Mouse (Mus musculus) kidney, adult 8-10 months (tissue): ENCODE measurements around the gene Mettl16.

Experiments used
- DNase-seq, 2 experiments: peaks; one replicate each; pipeline ENCODE4 v3.0.0; 2022

The Mettl16 gene

DNA sequence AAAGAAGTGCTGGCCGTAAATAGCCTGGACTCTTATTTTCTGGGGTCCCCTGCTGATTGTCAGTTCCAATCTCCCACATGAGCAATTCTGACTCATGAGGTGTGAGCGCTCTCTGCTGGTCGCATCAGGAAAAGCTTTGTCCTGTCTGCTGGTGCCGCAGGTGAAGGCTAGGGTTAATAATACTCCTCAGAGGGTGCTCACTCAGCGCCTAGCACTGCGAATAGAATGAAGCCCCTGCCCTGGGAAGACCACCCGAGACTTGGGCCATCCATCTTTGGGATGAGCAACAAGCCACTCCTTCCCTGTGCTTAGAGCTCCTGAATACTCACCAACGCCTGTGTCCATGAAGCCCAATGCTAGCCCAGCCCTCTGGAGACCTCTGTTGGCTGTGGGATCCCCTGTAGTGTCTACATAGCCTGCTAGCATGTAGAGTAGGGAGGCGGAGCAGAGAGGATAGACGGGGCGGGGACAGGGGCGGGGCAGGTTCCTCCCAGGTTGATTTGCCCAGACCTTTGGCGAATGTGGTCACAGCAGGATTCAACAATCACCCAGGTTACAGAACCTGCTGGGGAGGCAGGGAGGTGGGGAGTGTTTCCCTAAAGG, 77.4 kb downstream of the Mettl16 start:
- DNase-seq = peak; percentile 88 to 90

DNA sequence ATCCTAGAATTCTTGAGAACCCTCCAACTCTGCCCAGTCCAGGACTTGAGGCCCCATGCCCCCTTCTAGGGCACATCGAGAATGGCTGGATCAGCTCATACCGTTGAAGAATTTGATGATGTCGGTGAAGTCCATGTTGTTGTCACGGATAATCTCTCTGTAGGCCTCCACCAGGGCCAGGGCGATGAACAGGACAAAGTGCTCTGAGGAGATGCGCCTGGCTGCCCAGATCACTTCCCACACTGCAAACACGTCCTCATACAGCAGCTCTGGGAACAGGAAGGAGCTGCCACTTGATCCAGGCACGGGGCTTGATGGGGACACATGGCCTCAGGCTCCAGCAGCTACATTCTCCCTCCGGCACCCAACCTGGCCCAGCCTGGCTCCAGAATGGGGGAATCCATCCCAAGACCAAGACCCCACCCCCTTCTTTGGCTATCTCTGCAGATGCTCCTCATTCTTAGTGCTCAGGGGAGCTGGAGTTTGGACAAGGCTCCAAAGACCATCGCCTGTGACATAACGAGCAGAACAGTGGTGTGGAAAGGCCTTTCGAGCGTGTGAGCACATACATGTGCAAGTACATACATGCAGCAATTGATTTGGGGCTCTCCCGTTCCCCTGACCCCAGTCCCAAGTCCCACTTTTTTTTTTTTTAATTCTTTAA, 80.5 kb downstream of the Mettl16 start:
- peak; percentile 78 to 82 for DNase-seq

DNA sequence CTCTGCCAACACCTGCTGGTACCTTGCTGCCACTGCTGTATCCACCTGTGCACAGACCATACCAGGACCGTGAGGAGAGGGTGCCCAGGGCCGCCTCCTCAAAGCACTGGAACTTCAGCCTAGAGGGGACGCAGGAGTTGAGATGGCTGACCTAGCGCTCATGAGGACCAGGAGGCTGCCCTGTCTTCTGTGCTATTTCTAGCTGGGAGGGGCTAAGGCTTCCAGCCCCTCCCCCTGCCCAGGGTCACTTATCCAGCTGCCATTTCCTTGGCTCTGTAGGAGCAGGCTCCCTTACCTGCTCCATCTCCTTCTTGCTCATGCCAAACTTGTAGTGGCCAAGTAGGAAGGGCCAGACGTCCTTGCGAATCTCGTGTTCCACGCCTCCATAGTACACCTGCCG, 87.1 kb downstream of the Mettl16 start:
- DNase-seq = no peak

GRCm38 (mm10) chr11:74862129-74862528, 91.5 kb downstream of the Mettl16 start:
- DNase-seq = no peak

- no peak for DNase-seq
Observed at GRCm38 (mm10) chr11:74863471-74863870, 92.8 kb downstream of the Mettl16 start.

DNA sequence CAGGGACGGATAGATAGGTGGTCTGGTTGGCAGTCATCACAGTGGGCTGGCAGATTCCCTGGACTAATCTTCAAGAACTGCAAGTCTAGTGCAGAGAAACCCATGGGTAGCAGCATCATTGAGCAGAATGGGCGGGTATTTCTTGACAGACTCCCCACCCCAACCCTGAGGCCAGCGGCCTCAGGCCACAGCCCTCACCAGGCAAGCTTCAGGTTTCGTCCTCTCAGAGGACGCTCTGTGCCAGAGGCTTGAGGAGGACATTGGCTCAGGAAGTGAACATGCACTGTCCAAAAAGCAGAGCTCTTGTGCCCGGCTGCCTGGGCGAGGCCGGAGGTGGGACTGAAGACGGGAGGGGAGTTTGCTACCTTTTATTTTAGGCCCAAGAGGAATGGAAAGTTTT, 93.8 kb downstream of the Mettl16 start:
- no peak for DNase-seq

GRCm38 (mm10) chr11:74865252-74865651, 94.6 kb downstream of the Mettl16 start:
- no peak for DNase-seq

DNA sequence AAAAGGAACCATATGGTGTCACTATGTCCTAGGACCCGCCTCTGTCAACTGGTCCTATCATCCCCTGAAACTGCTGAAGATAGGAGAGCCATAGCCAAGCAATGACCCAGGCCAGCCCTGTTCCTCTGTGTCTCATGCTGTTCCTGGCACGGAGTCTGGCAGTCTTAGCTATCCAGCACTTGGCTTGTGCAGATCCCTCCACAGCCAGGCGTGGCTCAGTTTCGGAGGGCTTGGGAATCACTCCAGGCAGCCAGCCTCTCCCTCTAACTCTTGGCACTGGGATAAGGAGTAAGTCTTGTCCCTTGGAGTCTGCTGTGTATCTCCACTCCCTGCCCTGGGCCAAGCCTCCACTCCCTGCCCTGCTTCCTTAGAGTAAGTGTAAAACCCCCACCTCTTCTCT, 96.0 kb downstream of the Mettl16 start:
- DNase-seq = no peak

GRCm38 (mm10) chr11:74867181-74867580, 96.6 kb downstream of the Mettl16 start:
- DNase-seq = peak; percentile 79 to 85

DNA sequence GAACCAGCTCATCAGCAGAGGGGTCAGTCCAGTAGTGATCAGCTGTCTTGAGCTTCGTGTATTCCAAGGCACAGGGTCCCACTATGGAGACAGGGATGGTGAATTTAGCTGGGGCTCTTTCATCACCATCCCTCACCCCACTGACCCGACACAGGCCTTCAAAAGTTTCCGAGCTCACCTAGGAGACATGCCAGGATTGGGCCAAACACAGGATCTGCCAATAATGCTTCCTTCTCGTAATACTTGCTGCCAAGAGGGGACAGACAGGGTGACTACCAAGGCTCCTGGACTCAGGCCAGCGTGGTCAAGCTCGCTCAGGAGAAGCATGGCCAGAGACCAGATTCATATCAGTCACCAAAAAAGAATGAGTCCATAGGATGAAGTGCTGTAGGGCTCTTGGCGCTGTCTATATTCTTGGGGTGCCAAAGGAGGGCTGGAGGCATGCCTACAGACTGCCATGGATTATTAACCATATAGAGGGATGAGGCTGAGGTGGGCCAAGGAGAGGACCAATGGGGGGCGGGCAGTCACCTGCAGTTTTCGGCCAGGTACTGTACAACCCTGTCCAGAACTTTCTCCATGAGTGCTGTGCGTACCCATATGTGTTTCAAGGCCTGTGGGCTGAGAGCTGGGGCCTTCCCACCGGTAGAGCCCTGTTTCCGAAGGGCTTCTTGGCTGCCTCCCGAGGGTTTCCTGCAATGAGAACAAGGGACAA, 97.6 kb downstream of the Mettl16 start:
- no peak for DNase-seq

- DNase-seq = no peak
Observed at GRCm38 (mm10) chr11:74869603-74870002, 99.0 kb downstream of the Mettl16 start.

- DNase-seq = no peak
Observed at GRCm38 (mm10) chr11:74870544-74870943, 99.9 kb downstream of the Mettl16 start.

DNA sequence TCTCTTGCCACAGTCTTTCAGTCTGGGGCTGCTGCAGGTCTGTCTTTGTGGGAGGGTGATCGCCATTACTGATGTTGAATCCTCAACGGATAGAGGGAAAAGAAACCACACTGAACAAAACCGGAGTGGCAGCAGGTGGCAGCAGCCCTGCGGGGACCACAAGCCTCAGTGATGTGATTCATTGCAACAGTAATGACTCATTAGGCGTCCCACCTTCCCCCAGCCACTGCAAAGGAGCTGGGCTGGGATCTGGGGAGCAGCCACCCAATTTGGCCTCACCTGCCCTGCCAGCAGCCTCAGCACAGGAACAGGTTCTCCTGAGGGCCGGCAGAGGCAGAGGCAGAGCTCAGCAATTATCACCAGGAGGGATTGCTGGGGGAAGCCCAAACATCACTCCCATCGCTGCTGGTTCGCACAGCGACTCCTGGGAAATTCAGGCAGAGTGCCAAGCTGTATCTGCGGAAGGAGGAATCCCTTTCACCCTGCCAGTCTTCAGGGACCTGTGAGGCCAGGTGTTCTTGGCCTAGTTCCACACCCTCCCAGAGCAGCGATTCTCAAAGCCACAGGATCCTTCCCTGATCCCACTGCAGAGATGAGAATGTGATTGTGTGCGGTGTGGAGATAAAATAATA, 100.5 kb downstream of the Mettl16 start:
- no peak for DNase-seq

DNA sequence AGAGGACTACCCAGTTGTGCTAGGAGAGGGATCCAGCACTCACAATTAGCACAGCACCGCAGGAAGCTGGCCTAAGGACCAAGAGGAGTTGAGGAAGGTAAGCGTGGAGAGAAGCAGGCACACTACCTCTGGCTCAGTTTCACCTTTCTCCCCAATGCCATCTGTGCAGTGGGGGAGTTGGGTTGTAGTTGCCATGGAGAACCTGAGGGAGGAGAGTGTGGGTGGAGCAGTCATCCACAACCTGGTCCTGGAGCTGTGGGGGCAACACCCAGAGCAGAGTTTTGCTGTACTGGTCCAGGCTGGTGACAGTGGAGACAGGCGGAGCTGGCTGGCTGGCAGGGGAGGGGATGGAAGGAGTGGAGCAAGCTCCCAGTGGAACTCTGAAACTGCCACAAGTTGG, 104.0 kb downstream of the Mettl16 start:
- DNase-seq = no peak

GRCm38 (mm10) chr11:74876801-74877200, 106.2 kb downstream of the Mettl16 start:
- DNase-seq = peak in 1 of 2 experiments; percentile 36
